Mouse (Mus musculus) kidney, adult 2 months (tissue): ENCODE measurements at regions not wholly inside any gene's neighbourhood (a gene's known extent, or its start where the extent isn't known, plus 50 kb on each side); places are given as distances from the start of the nearest gene placed in this dataset.
A peak's percentile ranks its signal among the peaks of the same experiment; 100 is the strongest.

Experiments used
- DNase-seq: peaks from one replicate; pipeline ENCODE4 v3.0.0; 2021
- H3K27ac ChIP-seq: fragments of 200-500 bp; 2 replicates; pipeline ENCODE4 v1.5.1; 2012; ENCODE audit warnings: low read depth, low read length, control low read depth, inconsistent platforms; ENCODE audit not compliant: insufficient read depth
- H3K27me3 ChIP-seq: fragments of 200-500 bp; replicated peaks from 2 replicates; pipeline ENCODE4 v1.6.1; 2012; ENCODE audit warnings: mild to moderate bottlenecking, moderate library complexity, low read length, inconsistent platforms; ENCODE audit not compliant: control insufficient read depth, insufficient read depth
- H3K36me3 ChIP-seq: fragments of 200-500 bp; 2 replicates; pipeline ENCODE4 v1.6.1; 2012; ENCODE audit warnings: mild to moderate bottlenecking, moderate library complexity, low read length, inconsistent platforms; ENCODE audit not compliant: control insufficient read depth, insufficient read depth
- H3K4me1 ChIP-seq: fragments of 200-500 bp; 2 replicates; pipeline ENCODE4 v1.6.1; 2011; ENCODE audit warnings: low read length; ENCODE audit not compliant: control insufficient read depth, insufficient read depth
- H3K4me3 ChIP-seq: fragments of 200-500 bp; 2 replicates; pipeline ENCODE4 v1.5.1; 2011; ENCODE audit warnings: mild to moderate bottlenecking, low read depth, low read length, control low read depth; ENCODE audit not compliant: insufficient read depth
- CTCF ChIP-seq: fragments of 200-500 bp; conservative IDR thresholded peaks from 2 replicates; pipeline ENCODE4 v1.5.1; 2011; ENCODE audit warnings: low read depth, mild to moderate bottlenecking, control low read depth, low read length, moderate library complexity, mixed read lengths; ENCODE audit not compliant: insufficient read depth, insufficient read length
- POLR2A ChIP-seq: fragments of 200-500 bp; IDR thresholded peaks from one replicate; pipeline ENCODE4 v1.6.1; 2011; ENCODE audit warnings: low read depth, low read length, control low read depth
- WGBS: fragments of 180-500 bp; shearing (Covaris S2); methylation state at CpG from one replicate; pipeline ENCODE4 v1.1.7; 2018; 5-methylcytosine and 5-hydroxymethylcytosine counted together

- Histone ChIP-seq H3K27ac (no peak overlapping the region), H3K27me3 (no peaks in the 10 kb centered on the region), H3K4me3 (no peak overlapping the region), H3K4me1 (no peaks in the 10 kb centered on the region), H3K36me3 (no peaks in the 10 kb centered on the region)
- WGBS, result 57% methylated on average over 3 of the region's 3 CpGs
- DNase-seq, result no peak
- TF ChIP-seq CTCF (no peak), POLR2A (no peak)
These were observed 267.1 kb upstream of the Dynlrb2 start for GRCm38 (mm10) chr8:116237561-116238100.

GRCm38 (mm10) chr8:116229654-116230136 is 275.1 kb upstream of the Dynlrb2 start:
- no peaks in the 10 kb centered on the region for H3K4me1 ChIP-seq
- no peak for TF ChIP-seq CTCF
- no peak for TF ChIP-seq POLR2A
- H3K27me3 ChIP-seq, result no peaks in the 10 kb centered on the region
- DNase-seq, result no peak
- H3K4me3 ChIP-seq, result no peak overlapping the region
- no peak overlapping the region for H3K27ac ChIP-seq
- 63% methylated on average over 5 of the region's 5 CpGs for WGBS
- no peaks in the 10 kb centered on the region for H3K36me3 ChIP-seq

GRCm38 (mm10) chr8:116227003-116227402 is 277.8 kb upstream of the Dynlrb2 start:
- H3K36me3 ChIP-seq, result no peaks in the 10 kb centered on the region
- no peak for TF ChIP-seq CTCF
- TF ChIP-seq POLR2A, result no peak
- H3K4me1 ChIP-seq, result no peaks in the 10 kb centered on the region
- no peak overlapping the region for H3K4me3 ChIP-seq
- no peak for DNase-seq
- no peak overlapping the region for H3K27ac ChIP-seq
- H3K27me3 ChIP-seq, result no peaks in the 10 kb centered on the region
- 81% methylated on average over 11 of the region's 11 CpGs for WGBS

GRCm38 (mm10) chr8:116223235-116223634 is 281.5 kb upstream of the Dynlrb2 start:
- Histone ChIP-seq H3K4me1 (no peaks in the 10 kb centered on the region), H3K4me3 (no peak overlapping the region), H3K27me3 (no peaks in the 10 kb centered on the region), H3K27ac (no peak overlapping the region), H3K36me3 (no peaks in the 10 kb centered on the region)
- 98% methylated on average over 2 of the region's 2 CpGs for WGBS
- TF ChIP-seq POLR2A (no peak), CTCF (no peak)
- DNase-seq, result no peak

GRCm38 (mm10) chr8:116215909-116216308 is 288.9 kb upstream of the Dynlrb2 start:
- no peak overlapping the region for H3K27ac ChIP-seq
- no peaks in the 10 kb centered on the region for H3K4me1 ChIP-seq
- 69% methylated on average over 5 of the region's 5 CpGs for WGBS
- no peak overlapping the region for H3K4me3 ChIP-seq
- no peaks in the 10 kb centered on the region for H3K27me3 ChIP-seq
- H3K36me3 ChIP-seq, result no peaks in the 10 kb centered on the region
- TF ChIP-seq POLR2A (no peak), CTCF (no peak)
- no peak for DNase-seq

- Histone ChIP-seq H3K4me1 (no peaks in the 10 kb centered on the region), H3K4me3 (no peak overlapping the region), H3K27me3 (no peaks in the 10 kb centered on the region), H3K36me3 (no peaks in the 10 kb centered on the region), H3K27ac (no peak overlapping the region)
- 30% methylated on average over 5 of the region's 5 CpGs for WGBS
- TF ChIP-seq CTCF (no peak), POLR2A (no peak)
- DNase-seq, result peak; percentile 59
These were observed 289.4 kb upstream of the Dynlrb2 start for GRCm38 (mm10) chr8:116215286-116215860.

GRCm38 (mm10) chr8:116203631-116204030 is 301.1 kb upstream of the Dynlrb2 start:
- H3K27me3 ChIP-seq, result no peaks in the 10 kb centered on the region
- no peaks in the 10 kb centered on the region for H3K4me1 ChIP-seq
- no peak for TF ChIP-seq POLR2A
- TF ChIP-seq CTCF, result no peak
- H3K36me3 ChIP-seq, result no peaks in the 10 kb centered on the region
- 82% methylated on average over 2 of the region's 2 CpGs for WGBS
- no peak for DNase-seq
- H3K27ac ChIP-seq, result no peak overlapping the region
- H3K4me3 ChIP-seq, result no peak overlapping the region
